Mouse (Mus musculus): Measurements from ENCODE around the gene Qpct. TPM values are rescaled to one million over a fixed set of nuclear protein-coding genes. Genes with fewer than 3 reads are reported as not detected.
"Not testable (repeated sequence)": the region's sequence is repeated elsewhere in the genome, so short reads cannot be mapped to it uniquely, and the experiment has no call there.

Qpct gene
- total RNA-seq, 2 experiments from 2014 or later, result 10.5 to 20.1 TPM

DNA sequence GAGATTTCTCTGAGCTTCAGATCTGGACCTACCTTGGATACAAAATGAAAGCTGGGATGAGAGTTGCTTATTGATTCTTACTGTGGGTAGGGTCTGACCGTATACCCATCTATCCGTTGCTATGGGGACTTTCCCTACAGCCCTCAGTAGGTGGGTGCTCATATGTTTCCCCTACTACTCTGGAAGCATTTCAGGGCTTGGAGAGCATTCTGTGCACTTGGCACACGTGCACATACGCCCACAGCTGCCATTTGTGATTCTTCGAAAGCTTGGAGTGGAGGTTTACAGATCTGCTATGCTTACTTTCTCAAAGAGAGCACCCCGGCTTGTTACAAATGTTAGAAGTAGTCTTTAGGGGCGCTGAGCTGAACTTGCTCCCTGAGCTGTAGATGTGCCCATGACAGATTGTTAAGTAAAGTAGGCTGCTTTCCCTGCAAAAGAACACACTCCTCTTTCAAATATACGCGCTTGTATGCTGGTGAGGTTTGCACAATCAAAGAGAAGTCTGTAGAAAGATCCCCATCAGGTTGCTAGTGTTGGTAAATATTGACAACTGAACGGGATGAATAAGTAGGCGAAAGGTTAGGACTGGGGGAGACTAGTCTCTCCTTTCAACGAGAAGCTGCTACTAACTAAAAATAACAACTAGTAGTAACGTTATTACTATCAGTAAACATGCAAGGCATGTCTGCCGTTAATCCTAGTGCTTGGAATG, 18.2 kb downstream of the Qpct start:
- no peak for DNase-seq (ENCODE audit: low spot score in 2 of 2)

DNA sequence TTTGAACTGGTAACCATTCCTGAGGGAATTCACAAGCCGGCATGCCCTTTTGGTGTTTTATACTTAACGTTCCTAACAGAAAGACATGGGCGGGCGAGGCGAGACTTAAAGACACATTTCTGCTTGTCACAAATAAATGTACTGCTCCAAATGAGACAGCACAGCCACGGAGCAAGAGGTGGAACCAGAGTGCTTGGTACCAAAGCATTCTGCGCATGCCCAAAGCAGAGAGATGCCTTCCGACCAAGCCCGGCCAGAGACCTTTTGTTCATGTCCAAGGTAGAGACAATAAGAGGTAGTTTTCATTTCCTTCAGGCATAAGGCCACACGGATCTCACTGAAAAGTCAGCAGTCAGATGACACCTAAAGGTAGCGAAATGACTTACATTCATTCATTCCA, 20.2 kb downstream of the Qpct start:
- DNase-seq (ENCODE audit: low spot score in 2 of 2), result no peak

- no peak for DNase-seq (ENCODE audit: low spot score in 2 of 2)
Measured at GRCm38 (mm10) chr17:79076974-79077847, 25.5 kb downstream of the Qpct start.

- no peak for DNase-seq (ENCODE audit: low spot score in 2 of 2)
Measured at GRCm38 (mm10) chr17:79077848-79078146, 26.1 kb downstream of the Qpct start.

- no peak for DNase-seq (ENCODE audit: low spot score in 2 of 2)
Measured at GRCm38 (mm10) chr17:79078248-79078647, 26.5 kb downstream of the Qpct start.

DNA sequence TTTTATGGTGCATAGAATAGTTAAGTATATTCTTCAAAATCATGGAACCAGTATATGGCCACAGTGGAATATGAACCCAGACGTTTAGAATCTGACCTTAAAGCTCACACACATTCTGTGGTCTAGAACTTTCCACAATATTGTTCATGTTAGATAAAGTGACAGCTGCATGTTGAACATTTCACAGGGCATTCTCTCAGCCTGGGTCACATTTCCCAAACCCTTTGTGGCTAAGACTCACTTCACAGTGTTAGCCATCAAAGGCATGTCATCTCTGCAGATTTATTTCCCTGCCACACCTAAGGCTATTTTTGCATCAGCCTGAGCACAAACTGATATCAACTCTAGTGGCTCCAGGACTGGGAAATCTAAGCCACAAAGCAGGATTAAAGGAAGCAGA, 40.0 kb downstream of the Qpct start:
- no peak for DNase-seq (ENCODE audit: low spot score in 2 of 2)

DNA sequence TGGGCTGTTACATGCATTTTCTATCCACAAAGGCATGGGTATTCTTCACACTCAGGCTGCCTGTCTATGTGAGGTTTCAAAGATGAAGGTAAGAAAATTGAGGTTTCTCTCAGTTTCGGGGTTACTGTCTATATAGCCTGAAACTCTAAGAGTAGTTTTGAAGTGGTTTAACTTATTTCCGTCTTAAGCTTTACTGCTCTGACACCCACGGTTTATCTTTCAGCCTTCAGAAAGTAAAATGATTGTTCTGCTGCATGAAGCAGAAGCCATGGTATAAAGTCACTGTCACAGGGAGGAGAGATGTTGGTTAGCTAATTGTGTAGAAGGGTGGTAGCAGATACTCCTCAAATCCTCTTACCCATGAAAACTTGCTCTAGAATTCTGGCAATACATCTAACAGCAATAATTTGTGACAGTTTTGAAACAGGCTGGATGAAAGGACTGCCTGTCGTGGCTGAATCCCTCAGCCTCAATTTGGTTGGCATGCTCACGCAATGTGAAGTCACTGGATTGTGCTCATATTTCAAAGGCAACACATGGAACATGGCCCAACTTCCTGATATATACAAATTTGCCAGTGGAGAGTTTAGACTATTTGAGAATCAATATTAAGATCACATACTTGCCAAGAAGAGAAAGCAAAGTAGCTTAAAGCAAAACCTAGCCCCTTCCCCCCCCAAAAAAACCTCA, 41.7 kb downstream of the Qpct start:
- no peak for DNase-seq (ENCODE audit: low spot score in 2 of 2)

DNA sequence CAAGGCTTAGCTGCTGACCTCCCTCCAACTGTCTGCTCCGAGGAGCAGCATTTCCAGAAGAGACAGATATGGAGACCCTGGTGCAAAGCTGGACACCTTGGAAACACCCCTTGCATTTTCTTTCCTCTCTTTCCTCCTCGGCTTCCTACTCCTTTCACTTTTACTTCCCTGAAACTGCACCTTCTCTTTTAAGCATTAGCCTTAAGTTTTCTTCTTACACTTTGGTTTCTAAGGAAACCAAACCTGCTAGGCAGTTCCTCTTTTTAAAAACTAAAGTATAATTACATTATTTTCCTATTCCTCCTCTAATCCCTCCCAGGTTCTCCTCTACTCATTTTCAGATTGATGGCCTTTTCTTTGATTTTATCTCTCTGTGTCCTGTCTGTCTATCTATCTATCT, 43.9 kb downstream of the Qpct start:
- DNase-seq (ENCODE audit: low spot score in 2 of 2), result no peak

GRCm38 (mm10) chr17:79099866-79100265, 48.2 kb downstream of the Qpct start:
- no peak for DNase-seq (ENCODE audit: low spot score in 2 of 2)

DNA sequence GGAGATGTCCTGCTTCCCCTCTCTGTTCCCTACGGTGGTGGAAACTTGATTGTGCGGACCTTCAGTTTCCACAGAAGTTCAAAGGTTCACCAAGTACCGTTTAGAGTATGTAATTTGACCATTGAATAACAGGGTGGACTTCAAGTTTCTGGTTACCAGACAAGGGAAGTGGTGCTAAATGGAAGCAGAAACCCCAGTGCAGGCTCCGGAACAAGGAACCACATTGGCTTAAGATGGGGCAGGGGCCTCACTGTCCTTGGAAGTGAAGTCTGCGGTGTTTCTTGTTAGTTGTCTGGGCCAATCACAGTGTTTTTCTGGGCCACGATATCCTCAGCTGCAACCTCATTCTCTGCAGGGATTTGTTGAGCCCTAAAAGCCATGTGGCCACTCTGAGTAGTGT, 56.5 kb downstream of the Qpct start:
- no peak for DNase-seq (ENCODE audit: low spot score in 2 of 2)

GRCm38 (mm10) chr17:79109576-79109975, 57.9 kb downstream of the Qpct start:
- no peak for DNase-seq (ENCODE audit: low spot score in 2 of 2)

DNA sequence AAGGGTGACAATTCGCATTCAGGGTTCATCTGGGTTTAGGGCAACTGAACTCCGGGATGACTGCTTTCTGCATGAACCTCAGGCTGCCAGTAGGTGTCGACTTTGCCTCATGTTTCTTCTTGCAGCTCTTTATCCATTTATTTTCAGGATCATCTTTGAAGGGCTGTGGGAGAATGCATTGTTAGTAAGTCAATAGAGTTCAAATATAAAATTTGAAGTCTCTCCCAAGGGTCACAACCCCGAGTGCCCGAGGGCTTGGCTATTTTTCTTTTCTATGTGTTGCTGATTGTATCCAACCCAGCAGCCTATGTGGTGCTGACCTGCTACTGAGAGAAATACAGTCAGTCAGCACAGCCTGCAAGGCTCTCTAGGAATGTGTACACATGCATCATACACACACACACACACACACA, 59.2 kb downstream of the Qpct start:
- DNase-seq (ENCODE audit: low spot score in 2 of 2), result no peak

DNA sequence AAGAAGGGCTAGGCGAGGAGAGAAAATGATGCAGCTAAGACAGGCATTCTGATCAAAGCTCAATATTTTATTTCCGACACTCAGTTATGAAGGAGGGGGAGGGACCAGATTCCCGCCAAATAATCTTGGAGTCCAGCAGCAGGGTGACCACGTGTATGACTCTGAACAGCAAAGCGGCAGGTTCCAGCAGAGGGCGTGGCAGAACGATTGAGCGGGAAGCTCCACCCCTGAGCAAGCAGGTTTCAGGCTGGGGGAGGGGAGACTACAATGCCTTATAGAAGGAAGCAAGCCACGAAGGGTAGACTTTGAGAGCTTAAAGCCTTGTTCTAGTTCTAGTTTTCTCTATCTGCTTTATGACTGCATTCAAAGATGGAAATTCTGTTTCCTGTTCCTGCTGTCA, 63.5 kb downstream of the Qpct start:
- not testable (repeated sequence) for DNase-seq (ENCODE audit: low spot score in 2 of 2)

GRCm38 (mm10) chr17:79119066-79119465, 67.4 kb downstream of the Qpct start:
- DNase-seq (ENCODE audit: low spot score in 2 of 2), result no peak

DNA sequence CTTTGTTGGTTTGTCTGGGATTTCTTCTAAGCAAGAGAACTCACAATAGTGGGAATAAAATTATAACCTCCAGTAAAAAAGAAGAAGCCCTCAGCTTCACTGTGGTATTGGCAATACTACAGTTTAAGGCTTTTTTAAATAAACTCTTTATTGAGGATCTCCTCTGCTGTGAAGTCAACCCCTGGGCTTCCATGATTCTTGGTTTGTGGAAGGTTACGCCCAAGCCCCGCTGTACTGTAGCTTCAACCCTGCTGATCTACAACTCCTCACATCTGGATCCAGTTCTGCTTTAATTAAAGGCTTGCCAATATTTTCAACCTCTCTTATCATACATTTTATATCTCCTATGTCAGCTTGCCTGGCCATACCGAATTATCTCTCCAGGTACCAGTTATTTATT, 68.6 kb downstream of the Qpct start:
- DNase-seq (ENCODE audit: low spot score in 2 of 2), result no peak

DNA sequence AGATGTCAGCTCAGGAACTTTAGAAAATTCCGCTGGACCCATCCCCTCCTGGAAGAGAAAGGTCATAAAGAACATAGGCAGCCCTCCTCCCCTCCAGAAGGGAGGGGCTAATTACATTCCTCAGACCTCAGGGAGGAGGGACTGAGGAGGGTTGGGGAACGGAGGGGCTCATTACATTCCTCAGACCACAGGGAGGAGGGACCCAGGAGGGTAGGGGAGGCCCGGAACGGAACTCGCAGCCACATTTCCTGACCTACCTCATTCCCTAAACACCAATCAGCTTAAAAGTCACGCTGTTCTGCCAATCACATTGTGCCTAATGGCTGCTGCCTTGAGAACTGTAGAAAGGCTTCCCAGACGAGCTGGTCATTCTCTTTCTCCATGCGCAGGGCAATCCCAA, 82.0 kb downstream of the Qpct start:
- no peak for DNase-seq (ENCODE audit: low spot score in 2 of 2)

- DNase-seq (ENCODE audit: low spot score in 2 of 2), result no peak
Measured at GRCm38 (mm10) chr17:79135826-79136225, 84.1 kb downstream of the Qpct start.

DNA sequence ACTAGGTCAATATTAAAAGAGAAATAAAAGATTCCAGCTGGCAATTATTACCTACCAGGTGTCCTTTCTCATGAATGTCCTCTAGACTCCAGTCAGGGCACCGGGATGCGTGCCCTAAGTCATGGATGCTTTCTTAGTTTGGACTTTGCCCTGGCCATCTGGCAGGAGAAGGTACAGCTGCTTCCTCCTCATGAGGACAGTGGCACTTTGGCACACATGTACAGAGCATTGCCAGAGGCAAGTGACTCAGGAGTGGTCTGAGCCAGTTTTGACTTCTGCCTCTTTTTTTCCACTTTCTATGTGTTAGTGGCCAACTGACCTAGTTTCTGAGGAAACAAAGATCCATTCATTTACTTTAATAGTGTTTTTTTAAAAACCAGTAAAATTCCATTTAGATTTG, 84.7 kb downstream of the Qpct start:
- no peak for DNase-seq (ENCODE audit: low spot score in 2 of 2)

All from adrenal gland, postnatal 4 days (tissue).